ENCODE assay signal across 8 mouse cellular contexts in the genomic region with DNA sequence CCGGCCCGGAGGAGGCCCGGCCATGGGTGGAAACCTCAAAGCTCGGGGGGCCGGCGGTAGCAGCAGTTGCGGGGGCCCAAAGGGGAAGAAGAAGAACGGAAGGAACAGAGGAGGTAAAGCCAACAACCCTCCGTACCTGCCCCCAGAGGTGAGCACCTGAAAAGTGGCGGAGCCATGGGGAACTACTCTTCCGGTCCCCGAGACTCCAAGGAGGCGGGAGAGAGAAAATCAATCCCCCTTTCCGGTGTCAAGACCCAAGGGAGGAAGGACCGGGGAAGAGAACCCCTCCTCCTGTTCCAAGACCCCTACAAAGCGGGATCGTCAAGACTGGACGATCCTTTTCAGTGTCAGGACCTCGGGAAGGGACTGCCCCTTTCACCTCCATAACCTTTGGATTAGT. TPM values are rescaled to one million over a fixed set of nuclear protein-coding genes. Genes with fewer than 3 reads are reported as not detected.
A peak's percentile ranks its signal among the peaks of the same experiment; 100 is the strongest.
DNase-seq lines count a peak whose midpoint lies in the region; ATAC-seq and TF ChIP-seq lines count a peak whose summit lies in the region.

No protein-coding gene starts in this region.

- peaks cover 18% of the 10 kb centered on the region for H3K4me1 ChIP-seq in embryonic facial prominence, embryonic 15.5 days
- H3K4me1 ChIP-seq in intestine, postnatal 0 days (replicated peaks; ENCODE audit: control insufficient read depth, insufficient read depth, low read length): peaks cover 7% of the 10 kb centered on the region; the same call in 1 of the 2 replicates

- no peak for ATAC-seq in embryonic facial prominence, embryonic 15.5 days (ENCODE audit: insufficient number of reproducible peaks, low FRiP score, low TSS enrichment, low read depth)
- ATAC-seq in intestine, postnatal 0 days: no peak
- no peak for ATAC-seq in cerebellum, adult (ENCODE audit: insufficient number of reproducible peaks, low FRiP score, low TSS enrichment)

- no peak for TF ChIP-seq POLR2A in myocyte (IDR thresholded peaks at IDR 0.05; ENCODE audit: insufficient read length, low read depth)

- H3K4me3 ChIP-seq in embryonic facial prominence, embryonic 15.5 days (replicated peaks): peak overlapping the region; percentile 86
- H3K4me3 ChIP-seq in intestine, postnatal 0 days (ENCODE audit: low read depth, low read length): peak overlapping the region; percentile 80
- H3K4me3 ChIP-seq in myocyte: peak overlapping the region; percentile 94

- H3K4me2 ChIP-seq in embryonic facial prominence, embryonic 15.5 days (replicated peaks): peak overlapping the region; percentile 68
- peak overlapping the region; percentile 81 for H3K4me2 ChIP-seq in intestine, postnatal 0 days (replicated peaks; ENCODE audit: low read depth)
- H3K4me2 ChIP-seq in myocyte (ENCODE audit: low read depth): peak overlapping the region; percentile 79

- peak overlapping the region; percentile 79 for H3K9ac ChIP-seq in embryonic facial prominence, embryonic 15.5 days
- peak overlapping the region; percentile 80 for H3K9ac ChIP-seq in intestine, postnatal 0 days (ENCODE audit: low read depth, low read length)

- peaks cover 25% of the 10 kb centered on the region for H3K36me3 ChIP-seq in embryonic facial prominence, embryonic 15.5 days
- peaks cover 25% of the 10 kb centered on the region for H3K36me3 ChIP-seq in intestine, postnatal 0 days (ENCODE audit: control insufficient read depth, insufficient read depth)
- H3K36me3 ChIP-seq in myocyte (ENCODE audit: control insufficient read depth, insufficient read depth): peaks cover 27% of the 10 kb centered on the region

- peak overlapping the region; percentile 66 for H3ac ChIP-seq in myocyte (ENCODE audit: control insufficient read depth, insufficient read length)

- DNase-seq in thymus, postnatal 0 days (ENCODE audit: low spot score): peak; percentile 62
- no peak for DNase-seq in thymus, postnatal 10 days (ENCODE audit: low spot score in 2 of 2)
- no peak for DNase-seq in spleen, postnatal 10 days (ENCODE audit: low spot score in 2 of 2)
- no peak for DNase-seq in cerebellum, adult 11-12 months

- no peaks in the 10 kb centered on the region for H3K27me3 ChIP-seq in embryonic facial prominence, embryonic 15.5 days
- no peaks in the 10 kb centered on the region for H3K27me3 ChIP-seq in intestine, postnatal 0 days (replicated peaks; ENCODE audit: control insufficient read depth, insufficient read depth, low read length)
- H3K27me3 ChIP-seq in myocyte (ENCODE audit: control insufficient read depth, insufficient read depth, insufficient read length): no peaks in the 10 kb centered on the region

- H3K9me3 ChIP-seq in embryonic facial prominence, embryonic 15.5 days (replicated peaks): no peaks in the 10 kb centered on the region
- H3K9me3 ChIP-seq in intestine, postnatal 0 days (ENCODE audit: control insufficient read depth): no peaks in the 10 kb centered on the region

- WGBS in embryonic facial prominence, embryonic 15.5 days: under 1% methylated on average over 19 of the region's 19 CpGs
- under 1% methylated on average over 19 of the region's 19 CpGs for WGBS in intestine, postnatal 0 days

- peaks cover 38% of the 10 kb centered on the region for H3K79me2 ChIP-seq in myocyte (ENCODE audit: control insufficient read depth, insufficient read depth)

- no peak for TF ChIP-seq CTCF in intestine, postnatal 0 days (IDR thresholded peaks at IDR 0.05; ENCODE audit: low read depth)

- peak overlapping the region; percentile 94 for H3K27ac ChIP-seq in embryonic facial prominence, embryonic 15.5 days (replicated peaks)
- H3K27ac ChIP-seq in intestine, postnatal 0 days (ENCODE audit: low read depth, low read length): peak overlapping the region; percentile 87

TF ChIP-seq in myocyte, 11 proteins besides CTCF, POLR2A, EP300 and RAD21:
- TF ChIP-seq SRF (IDR thresholded peaks at IDR 0.05; ENCODE audit: control insufficient read depth, insufficient read length, low read depth): no peak
- no peak for TF ChIP-seq MAX (IDR thresholded peaks at IDR 0.05; ENCODE audit: low read depth)
- no peak for TF ChIP-seq E2F4 (IDR thresholded peaks at IDR 0.05; ENCODE audit: insufficient read depth)
- TF ChIP-seq POLR2AphosphoS2 (IDR thresholded peaks at IDR 0.05; ENCODE audit: insufficient read length, low read depth): no peak

RNA-seq across cellular contexts. Expression of a gene that starts 0.3 kb away (rescaled TPM):
- polyA plus RNA-seq in thymus, postnatal 0 days (2015; fragmentation: Nextera tagmentation; extraction: Ambion mirVana): 31.4 and 37.6 TPM in 2 replicates
- 43.3 and 45.4 TPM in 2 replicates for polyA plus RNA-seq in embryonic facial prominence, embryonic 15.5 days (2015; fragmentation: Nextera tagmentation; extraction: Ambion mirVana)
- 22.2 and 28.3 TPM in 2 replicates for polyA plus RNA-seq in intestine, postnatal 0 days (2015; fragmentation: Nextera tagmentation; extraction: Ambion mirVana)
- 125 TPM for polyA plus RNA-seq in myocyte (2012; fragmentation: generic; extraction: Trizol)

RNA-seq across cellular contexts. Expression of a gene that starts 7.8 kb away (rescaled TPM):
- polyA plus RNA-seq in thymus, postnatal 0 days (2015; fragmentation: Nextera tagmentation; extraction: Ambion mirVana): 61.6 and 62.3 TPM in 2 replicates
- 31.8 and 35.1 TPM in 2 replicates for polyA plus RNA-seq in embryonic facial prominence, embryonic 15.5 days (2015; fragmentation: Nextera tagmentation; extraction: Ambion mirVana)
- polyA plus RNA-seq in intestine, postnatal 0 days (2015; fragmentation: Nextera tagmentation; extraction: Ambion mirVana): 38.1 and 40.2 TPM in 2 replicates
- 26.8 TPM for polyA plus RNA-seq in myocyte (2012; fragmentation: generic; extraction: Trizol)

RNA-seq across cellular contexts. Expression of a gene that starts 17.2 kb away (rescaled TPM):
- polyA plus RNA-seq in thymus, postnatal 0 days (2015; fragmentation: Nextera tagmentation; extraction: Ambion mirVana): 2.0 and 2.7 TPM in 2 replicates
- 22.7 and 37.1 TPM in 2 replicates for polyA plus RNA-seq in embryonic facial prominence, embryonic 15.5 days (2015; fragmentation: Nextera tagmentation; extraction: Ambion mirVana)
- polyA plus RNA-seq in intestine, postnatal 0 days (2015; fragmentation: Nextera tagmentation; extraction: Ambion mirVana): 4.7 and 5.1 TPM in 2 replicates
- polyA plus RNA-seq in myocyte (2012; fragmentation: generic; extraction: Trizol): 3.6 TPM

RNA-seq across cellular contexts. Expression of a gene that starts 41.3 kb away (rescaled TPM):
- polyA plus RNA-seq in thymus, postnatal 0 days (2015; fragmentation: Nextera tagmentation; extraction: Ambion mirVana): 21.5 and 24.0 TPM in 2 replicates
- polyA plus RNA-seq in embryonic facial prominence, embryonic 15.5 days (2015; fragmentation: Nextera tagmentation; extraction: Ambion mirVana): 18.4 and 20.2 TPM in 2 replicates
- 4.7 and 5.7 TPM in 2 replicates for polyA plus RNA-seq in intestine, postnatal 0 days (2015; fragmentation: Nextera tagmentation; extraction: Ambion mirVana)
- polyA plus RNA-seq in myocyte (2012; fragmentation: generic; extraction: Trizol): 6.0 TPM

RNA-seq across cellular contexts. Expression of a gene that starts 41.4 kb away (rescaled TPM):
- 25.2 and 26.8 TPM in 2 replicates for polyA plus RNA-seq in thymus, postnatal 0 days (2015; fragmentation: Nextera tagmentation; extraction: Ambion mirVana)
- 33.0 and 35.0 TPM in 2 replicates for polyA plus RNA-seq in embryonic facial prominence, embryonic 15.5 days (2015; fragmentation: Nextera tagmentation; extraction: Ambion mirVana)
- polyA plus RNA-seq in intestine, postnatal 0 days (2015; fragmentation: Nextera tagmentation; extraction: Ambion mirVana): 7.7 and 8.2 TPM in 2 replicates
- 31.9 TPM for polyA plus RNA-seq in myocyte (2012; fragmentation: generic; extraction: Trizol)
